Mouse (Mus musculus) heart, embryonic 16.5 days (tissue): ENCODE results near the gene Ifi44. TPM values are rescaled to one million over a fixed set of nuclear protein-coding genes. Genes with fewer than 3 reads are reported as not detected.

Experiments
- polyA plus RNA-seq: library from polyadenylated mRNA; unstranded; fragments of >200 nt; fragmentation: Nextera tagmentation; extraction: Ambion mirVana; gene quantifications from 2 replicates; pipeline ENCODE4 v1.2.1, GENCODE M21; 2015

The Ifi44 gene
- polyA plus RNA-seq, 1 experiment from 2014 or later, result 3.0 TPM

Other genes starting within 250 kb of the Ifi44 start
- not detected in 2 replicates for gene Ifi44l, start 12.9 kb upstream of the Ifi44 start, polyA plus RNA-seq
- gene Ptgfr, start 87.7 kb upstream of the Ifi44 start, polyA plus RNA-seq, result 1.4 and 1.6 TPM in 2 replicates